Mouse (Mus musculus) midbrain, embryonic 15.5 days (tissue): ENCODE results near the gene Atn1. TPM values are rescaled to one million over a fixed set of nuclear protein-coding genes. Genes with fewer than 3 reads are reported as not detected.
"Not testable (repeated sequence)": the region's sequence is repeated elsewhere in the genome, so short reads cannot be mapped to it uniquely, and the experiment has no call there.

Source experiments
- ATAC-seq: fragments of 200-750 bp; cut with Nextera tagmentation; replicated peaks from 2 replicates; pipeline ENCODE4 v1.8.0; 2017; ENCODE audit warnings: moderate TSS enrichment
- H3K27ac ChIP-seq: fragments of 300-500 bp; sonication (generic); 2 replicates; pipeline ENCODE4 v1.5.1; 2015; ENCODE audit warnings: mild to moderate bottlenecking, inconsistent platforms
- H3K27me3 ChIP-seq: fragments of 300-500 bp; sonication (generic); replicated peaks from 2 replicates; pipeline ENCODE4 v1.6.1; 2015; ENCODE audit warnings: inconsistent platforms
- H3K36me3 ChIP-seq: fragments of 300-500 bp; sonication (generic); replicated peaks from 2 replicates; pipeline ENCODE4 v1.6.1; 2015; ENCODE audit warnings: inconsistent platforms
- H3K4me1 ChIP-seq: fragments of 300-500 bp; sonication (generic); 2 replicates; pipeline ENCODE4 v1.6.1; 2015; ENCODE audit warnings: inconsistent platforms
- H3K4me2 ChIP-seq: fragments of 300-500 bp; sonication (generic); 2 replicates; pipeline ENCODE4 v1.6.1; 2015; ENCODE audit warnings: inconsistent platforms, mild to moderate bottlenecking, moderate library complexity
- H3K4me3 ChIP-seq: fragments of 300-500 bp; sonication (generic); 2 replicates; pipeline ENCODE4 v1.5.1; 2015; ENCODE audit warnings: mild to moderate bottlenecking, inconsistent platforms
- H3K9ac ChIP-seq: fragments of 300-500 bp; sonication (generic); 2 replicates; pipeline ENCODE4 v1.6.1; 2015; ENCODE audit warnings: mild to moderate bottlenecking, inconsistent platforms
- H3K9me3 ChIP-seq: fragments of 300-500 bp; sonication (generic); 2 replicates; pipeline ENCODE4 v1.6.1; 2016; ENCODE audit warnings: inconsistent platforms
- WGBS: fragments of 180-500 bp; shearing (Covaris S2); methylation state at CpG from one replicate; pipeline ENCODE4 v1.1.7; 2015; ENCODE audit warnings: mixed read lengths; 5-methylcytosine and 5-hydroxymethylcytosine counted together
- polyA plus RNA-seq: library from polyadenylated mRNA; unstranded; fragments of >200 nt; fragmentation: Nextera tagmentation; extraction: Ambion mirVana; gene quantifications from 2 replicates; pipeline ENCODE4 v1.2.1, GENCODE M21; 2015

Gene Atn1
- 32.7 and 34.3 TPM in 2 replicates for polyA plus RNA-seq

DNA sequence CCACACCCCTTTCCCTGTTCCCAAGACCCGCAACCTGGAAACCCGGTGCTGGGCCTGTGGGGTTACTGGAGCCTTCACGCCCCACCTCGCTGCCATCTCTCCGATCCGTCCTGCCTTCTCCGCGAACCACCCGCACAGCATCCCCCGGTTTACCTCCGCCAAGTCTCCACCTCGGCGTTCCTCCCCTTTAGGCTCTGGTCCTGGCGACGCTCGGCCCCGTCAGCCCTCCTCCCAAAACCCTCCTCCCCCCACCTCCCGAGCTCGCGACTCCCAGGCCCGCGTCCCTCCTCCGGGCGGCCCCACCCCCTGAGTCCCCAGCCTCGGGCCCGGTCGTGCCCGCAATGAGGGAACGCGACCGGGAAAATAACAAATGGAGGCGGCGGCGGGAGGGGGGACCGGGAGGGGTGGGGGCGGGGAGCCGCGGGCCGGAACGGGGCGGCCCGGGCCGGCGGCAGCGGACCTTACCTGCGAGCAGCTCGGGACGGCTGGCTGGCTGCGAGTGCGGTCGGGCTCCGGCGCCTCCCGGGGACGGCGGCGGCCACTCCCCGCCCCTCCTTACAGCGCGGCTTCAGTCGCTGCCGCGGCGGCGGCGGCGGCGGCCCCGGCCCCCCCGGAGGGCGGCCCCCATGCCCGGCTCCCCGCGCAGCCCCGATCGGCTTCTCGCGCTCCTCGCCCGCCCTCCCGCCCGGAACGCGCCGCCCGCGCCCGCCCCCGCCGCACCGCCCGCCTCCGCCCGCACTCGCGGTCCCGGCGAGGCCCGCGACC lies at the start of gene Atn1, which contains the start of gene Gm45234:
Gene Atn1, minus strand, starts transcription at position 694 of the 765 bp plus-strand sequence.
Gene Gm45234, minus strand, starts transcription at position 191 of the 765 bp plus-strand sequence.
- peak within 1 kb of the TSS; percentile 58 for H3K4me3 ChIP-seq
- H3K9ac ChIP-seq, result peak within 1 kb of the TSS; percentile 81
- peaks cover 45% of the 10 kb centered on the region for H3K4me1 ChIP-seq
- H3K36me3 ChIP-seq, result no peaks in the 10 kb centered on the region
- H3K27me3 ChIP-seq, result no peaks in the 10 kb centered on the region
- peak within 1 kb of the TSS; percentile 96 for H3K27ac ChIP-seq
- H3K4me2 ChIP-seq, result peak within 1 kb of the TSS; percentile 72
- ATAC-seq, result peak; percentile 61
- H3K9me3 ChIP-seq, result no peaks in the 10 kb centered on the region
- WGBS, result under 1% methylated on average over 33 of the region's 100 CpGs

DNA sequence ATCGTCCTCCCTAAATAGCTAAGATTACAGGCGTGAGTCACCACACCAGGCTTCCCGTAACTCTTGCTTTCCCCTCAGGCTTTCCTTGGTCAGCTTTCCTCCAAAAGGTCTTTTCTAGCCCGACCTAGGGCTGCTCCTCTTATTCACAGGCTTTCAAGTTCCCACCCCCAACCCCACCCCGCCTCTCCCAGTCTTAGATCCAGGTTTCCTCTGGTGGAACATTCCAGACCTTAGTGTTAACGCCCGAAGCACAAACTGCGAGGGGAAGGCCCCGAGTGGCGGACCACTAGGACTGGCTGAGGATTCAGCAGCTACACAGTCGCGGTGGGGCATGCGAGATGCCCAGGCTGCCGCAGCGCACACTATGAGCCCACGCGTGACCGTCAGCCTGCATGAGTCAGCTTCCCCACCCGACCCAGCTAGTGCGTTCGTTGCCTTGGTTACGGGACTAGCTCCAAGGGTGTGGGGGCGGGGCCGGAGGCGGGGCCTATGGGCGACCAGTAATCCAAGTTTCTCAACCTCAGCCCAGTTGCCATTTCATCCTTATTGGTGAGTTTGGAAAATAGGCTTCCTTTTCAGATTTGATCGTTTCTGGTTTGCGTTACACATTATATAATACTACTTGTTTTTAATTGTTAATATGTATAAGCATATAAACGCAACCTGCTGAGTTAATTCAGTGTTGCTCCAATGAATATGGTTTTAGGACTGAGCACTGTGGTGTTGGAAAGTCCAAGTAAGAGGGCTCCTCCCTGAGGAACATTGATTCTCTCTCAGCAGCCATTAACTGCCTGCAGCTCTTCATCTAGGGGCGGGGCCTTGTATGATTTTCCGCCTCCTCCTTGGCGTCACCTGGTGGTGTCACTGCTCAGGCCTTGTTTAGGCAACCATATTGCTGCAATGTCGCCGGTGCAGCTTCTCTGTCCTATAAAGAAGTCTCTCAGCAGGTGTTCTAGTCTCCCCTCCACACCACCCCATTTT lies 49.3 kb upstream of the Atn1 start:
- no peaks in the 10 kb centered on the region for H3K9me3 ChIP-seq
- H3K9ac ChIP-seq, result peak overlapping the region; percentile 41
- peak overlapping the region; percentile 79 for H3K27ac ChIP-seq
- ATAC-seq, result peak; percentile 91
- H3K4me3 ChIP-seq, result peak overlapping the region; percentile 40
- no peaks in the 10 kb centered on the region for H3K27me3 ChIP-seq
- 2% methylated on average over 34 of the region's 34 CpGs for WGBS
- H3K4me2 ChIP-seq, result peak overlapping the region; percentile 69
- peaks cover 32% of the 10 kb centered on the region for H3K4me1 ChIP-seq
- H3K36me3 ChIP-seq, result no peaks in the 10 kb centered on the region

DNA sequence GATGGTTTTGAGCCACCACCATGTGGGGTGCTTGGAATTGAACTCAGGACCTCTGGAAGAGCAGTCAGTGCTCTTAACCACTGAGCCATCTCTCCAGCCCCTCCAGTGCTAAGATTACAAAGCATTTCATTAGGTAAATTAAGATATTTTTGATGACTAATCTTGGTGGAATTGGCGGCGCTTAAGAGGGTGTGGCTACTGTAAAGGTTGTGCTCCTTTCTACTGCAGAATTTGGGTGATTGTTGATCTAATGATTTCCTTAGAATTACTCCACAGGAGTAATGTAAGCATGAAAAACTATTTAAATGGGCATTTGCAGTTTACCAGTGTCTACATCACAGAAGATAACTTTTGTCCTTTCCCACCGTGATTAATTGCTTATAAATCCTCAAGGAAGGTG lies 48.0 kb upstream of the Atn1 start:
- no peak overlapping the region for H3K9ac ChIP-seq
- no peaks in the 10 kb centered on the region for H3K9me3 ChIP-seq
- no peak for ATAC-seq
- H3K4me3 ChIP-seq, result no peak overlapping the region
- WGBS, result 94% methylated on average over 3 of the region's 3 CpGs
- H3K36me3 ChIP-seq, result no peaks in the 10 kb centered on the region
- H3K4me2 ChIP-seq, result no peak overlapping the region
- H3K27ac ChIP-seq, result no peak overlapping the region
- no peaks in the 10 kb centered on the region for H3K27me3 ChIP-seq
- H3K4me1 ChIP-seq, result peaks cover 24% of the 10 kb centered on the region

DNA sequence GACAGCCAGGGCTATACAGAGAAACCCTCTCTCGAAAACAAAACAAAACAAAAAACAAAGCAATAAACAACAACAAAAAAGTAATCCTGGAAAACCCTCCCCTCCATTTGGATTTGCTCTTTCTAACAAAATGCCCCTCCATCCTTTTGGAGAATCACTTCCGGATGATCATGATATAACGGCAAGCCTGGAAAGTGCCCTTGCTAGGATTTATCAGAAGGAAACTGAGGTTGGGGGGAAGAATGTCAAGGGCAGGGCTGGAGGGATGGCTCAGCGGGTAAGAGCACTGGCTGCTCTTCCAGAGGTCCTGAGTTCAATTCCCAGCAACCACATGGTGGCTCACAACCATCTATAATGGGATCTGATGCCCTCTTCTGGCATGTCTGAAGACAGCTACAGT lies 47.4 kb upstream of the Atn1 start:
- not testable (repeated sequence) for H3K36me3 ChIP-seq, H3K4me2 ChIP-seq, H3K27me3 ChIP-seq, H3K9ac ChIP-seq, ATAC-seq, H3K9me3 ChIP-seq, H3K27ac ChIP-seq, H3K4me3 ChIP-seq
- WGBS, result 92% methylated on average over 4 of the region's 4 CpGs
- H3K4me1 ChIP-seq, result peaks cover 20% of the 10 kb centered on the region

DNA sequence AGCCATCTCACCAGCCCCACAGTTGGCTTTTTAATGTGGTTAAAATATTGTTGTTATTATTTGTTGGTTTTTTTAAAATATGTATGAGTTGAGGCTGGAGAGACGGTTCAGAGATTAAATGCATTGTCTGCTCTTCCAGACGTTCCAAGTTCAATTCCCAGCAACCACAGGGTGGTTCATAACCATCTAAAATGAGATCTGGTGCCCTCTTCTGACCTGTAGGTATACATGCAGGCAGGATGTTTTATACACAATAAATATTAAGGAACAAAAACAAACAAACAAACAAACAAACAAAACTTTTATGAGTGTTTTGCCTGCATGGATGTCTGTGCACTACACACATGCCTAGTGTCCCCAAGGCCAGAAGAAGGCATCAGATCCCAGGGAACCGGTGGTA lies 46.7 kb upstream of the Atn1 start:
- Histone ChIP-seq H3K4me1 (peaks cover 18% of the 10 kb centered on the region), H3K4me3 (no peak overlapping the region), H3K9ac (no peak overlapping the region), H3K4me2 (no peak overlapping the region), H3K36me3 (no peaks in the 10 kb centered on the region), H3K27ac (no peak overlapping the region), H3K9me3 (no peaks in the 10 kb centered on the region), H3K27me3 (no peaks in the 10 kb centered on the region)
- no peak for ATAC-seq
- 78% methylated on average over 3 of the region's 3 CpGs for WGBS

DNA sequence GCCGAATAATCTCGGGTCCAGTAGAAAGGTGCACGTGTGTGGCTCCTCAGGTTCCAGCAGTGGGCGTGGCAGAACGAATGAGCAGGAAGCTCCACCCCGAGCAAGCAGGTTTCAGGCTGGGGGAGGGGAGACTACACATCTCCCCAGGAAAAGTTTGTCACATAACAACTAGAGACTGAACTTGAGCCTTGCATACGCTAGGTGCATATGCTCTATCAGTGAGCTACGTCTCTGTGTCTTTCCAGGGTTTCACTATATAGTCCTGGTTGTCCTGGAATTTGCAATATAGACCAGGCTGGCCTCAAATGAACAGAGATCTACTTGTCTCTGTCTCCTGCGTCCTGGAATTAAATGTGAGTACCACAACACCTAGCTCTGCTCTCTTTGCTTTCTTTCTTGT lies 46.1 kb upstream of the Atn1 start:
- not testable (repeated sequence) for H3K27me3 ChIP-seq, H3K4me3 ChIP-seq, H3K9ac ChIP-seq, H3K27ac ChIP-seq, H3K9me3 ChIP-seq, H3K4me2 ChIP-seq, ATAC-seq, H3K36me3 ChIP-seq
- H3K4me1 ChIP-seq, result peaks cover 16% of the 10 kb centered on the region
- WGBS, result 20% methylated on average over 6 of the region's 9 CpGs

DNA sequence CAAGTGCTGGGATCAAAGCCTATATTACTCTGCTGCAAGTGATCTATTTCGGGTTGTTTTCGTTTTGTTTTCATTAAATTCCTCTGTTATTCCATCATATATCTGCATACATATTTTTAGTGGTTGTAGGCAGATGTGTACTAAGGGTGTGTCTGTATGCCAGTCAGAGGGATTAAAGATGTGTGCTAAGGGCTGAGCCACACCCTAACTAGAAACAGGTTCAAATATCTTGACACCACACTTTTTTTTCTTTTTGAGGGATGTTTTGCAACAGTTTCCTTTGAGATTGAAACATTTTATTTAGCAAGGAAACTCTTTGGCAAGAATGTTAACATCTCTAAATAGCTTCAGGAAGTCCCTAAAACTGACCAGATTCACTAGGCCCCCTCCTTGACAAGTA lies 39.9 kb upstream of the Atn1 start:
- H3K4me1 ChIP-seq, result no peaks in the 10 kb centered on the region
- H3K9ac ChIP-seq, result no peak overlapping the region
- no peaks in the 10 kb centered on the region for H3K27me3 ChIP-seq
- H3K4me2 ChIP-seq, result no peak overlapping the region
- H3K36me3 ChIP-seq, result no peaks in the 10 kb centered on the region
- H3K9me3 ChIP-seq, result no peaks in the 10 kb centered on the region
- no peak overlapping the region for H3K27ac ChIP-seq
- WGBS, result 86% methylated on average over 2 of the region's 2 CpGs
- no peak for ATAC-seq
- H3K4me3 ChIP-seq, result no peak overlapping the region

DNA sequence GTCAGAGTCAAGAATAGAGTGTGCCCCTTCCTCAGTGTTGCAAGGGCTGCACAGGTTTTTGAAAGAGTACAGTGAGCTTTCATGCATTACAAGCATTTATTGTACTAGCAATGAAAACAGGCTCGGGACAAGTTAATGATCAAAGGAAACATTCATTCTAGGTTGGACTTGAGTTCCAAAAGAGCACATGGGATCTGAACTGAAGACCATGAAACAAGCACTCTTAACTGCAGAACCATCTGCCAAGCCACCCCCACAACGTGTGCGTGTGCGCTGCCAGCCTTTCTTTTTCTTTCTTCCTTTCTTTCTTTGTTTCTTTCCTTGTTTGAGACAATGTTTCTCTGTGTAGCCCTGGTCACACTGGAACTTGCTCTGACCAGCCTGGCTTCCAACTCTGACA lies 39.5 kb upstream of the Atn1 start:
- Histone ChIP-seq H3K9ac (no peak overlapping the region), H3K4me3 (no peak overlapping the region), H3K4me2 (no peak overlapping the region), H3K27ac (no peak overlapping the region), H3K4me1 (no peaks in the 10 kb centered on the region), H3K27me3 (no peaks in the 10 kb centered on the region), H3K36me3 (no peaks in the 10 kb centered on the region), H3K9me3 (no peaks in the 10 kb centered on the region)
- 60% methylated on average over 4 of the region's 4 CpGs for WGBS
- ATAC-seq, result no peak

DNA sequence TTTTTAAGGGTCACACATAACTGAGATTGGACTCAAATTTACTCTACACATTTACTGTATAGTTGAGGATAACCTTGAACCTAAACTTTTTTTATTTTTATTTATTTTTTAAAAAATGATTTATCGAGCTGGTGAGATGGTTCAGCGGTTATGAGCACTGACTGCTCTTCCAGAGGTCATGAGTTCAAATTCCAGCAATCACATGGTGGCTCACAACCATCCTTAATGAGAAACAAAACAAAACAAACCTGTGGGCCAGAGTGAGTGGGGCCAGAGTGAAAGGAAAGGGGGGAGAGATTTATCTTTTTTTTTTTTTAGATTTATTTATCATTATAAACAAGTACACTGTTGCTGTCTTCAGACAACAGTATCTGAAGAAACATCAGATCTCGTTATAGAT lies 35.6 kb upstream of the Atn1 start:
- H3K36me3 ChIP-seq, result no peaks in the 10 kb centered on the region
- H3K4me1 ChIP-seq, result no peaks in the 10 kb centered on the region
- no peaks in the 10 kb centered on the region for H3K27me3 ChIP-seq
- H3K27ac ChIP-seq, result no peak overlapping the region
- H3K9me3 ChIP-seq, result no peaks in the 10 kb centered on the region
- H3K4me3 ChIP-seq, result no peak overlapping the region
- WGBS, result 86% methylated on average over 3 of the region's 3 CpGs
- ATAC-seq, result no peak
- no peak overlapping the region for H3K4me2 ChIP-seq
- H3K9ac ChIP-seq, result no peak overlapping the region

DNA sequence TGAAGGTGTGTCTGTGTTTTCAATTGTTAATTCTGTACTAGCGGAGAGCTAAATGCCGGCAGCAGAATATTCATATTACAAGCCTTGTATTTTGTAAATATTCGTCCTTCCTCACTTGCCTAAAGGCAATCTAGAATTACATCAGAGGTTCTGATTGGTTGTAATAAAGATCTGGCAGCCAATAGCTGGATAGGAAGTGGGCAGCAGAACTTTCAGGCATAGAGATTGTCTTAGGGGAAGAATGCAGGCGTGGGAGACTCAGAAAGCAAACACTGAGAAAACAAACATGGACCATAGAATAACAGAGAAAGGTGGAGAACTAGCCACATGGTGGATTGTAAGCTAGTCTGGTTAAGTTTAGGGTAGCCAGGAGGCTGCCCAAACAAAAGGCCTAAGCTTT lies 33.8 kb upstream of the Atn1 start:
- no peak for ATAC-seq
- no peaks in the 10 kb centered on the region for H3K27me3 ChIP-seq

DNA sequence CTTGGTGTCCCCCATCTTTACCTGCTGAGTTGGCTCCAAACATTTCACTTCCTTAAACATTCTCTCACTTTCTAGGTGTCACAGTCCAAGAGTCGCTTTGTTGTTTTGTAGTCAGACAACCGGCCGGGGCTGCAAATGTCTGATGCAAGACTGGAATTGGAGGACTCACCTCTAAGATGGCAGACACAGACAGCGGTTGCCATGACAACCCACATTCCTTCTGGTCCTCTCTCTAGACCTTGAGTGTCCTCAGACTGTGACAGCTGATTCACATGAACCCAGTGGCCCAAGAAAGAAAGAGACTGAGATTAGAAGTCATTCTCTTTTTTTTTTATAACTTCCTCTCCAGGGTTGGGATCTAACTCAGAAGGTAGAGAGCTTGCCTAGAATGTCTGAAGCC lies 33.2 kb upstream of the Atn1 start:
- H3K36me3 ChIP-seq, result no peaks in the 10 kb centered on the region
- no peak overlapping the region for H3K27ac ChIP-seq
- H3K9me3 ChIP-seq, result no peaks in the 10 kb centered on the region
- H3K4me1 ChIP-seq, result no peaks in the 10 kb centered on the region
- WGBS, result 71% methylated on average over 4 of the region's 4 CpGs
- H3K4me2 ChIP-seq, result no peak overlapping the region
- H3K27me3 ChIP-seq, result no peaks in the 10 kb centered on the region
- H3K9ac ChIP-seq, result no peak overlapping the region
- no peak for ATAC-seq
- no peak overlapping the region for H3K4me3 ChIP-seq

More for the DNA sequence above, 33.8 kb upstream of the Atn1 start:
- no peaks in the 10 kb centered on the region for H3K9me3 ChIP-seq
- H3K4me2 ChIP-seq, result no peak overlapping the region
- no peak overlapping the region for H3K4me3 ChIP-seq
- no peaks in the 10 kb centered on the region for H3K4me1 ChIP-seq
- WGBS, result 77% methylated on average over 4 of the region's 4 CpGs
- H3K27ac ChIP-seq, result no peak overlapping the region
- no peak overlapping the region for H3K9ac ChIP-seq
- H3K36me3 ChIP-seq, result no peaks in the 10 kb centered on the region

DNA sequence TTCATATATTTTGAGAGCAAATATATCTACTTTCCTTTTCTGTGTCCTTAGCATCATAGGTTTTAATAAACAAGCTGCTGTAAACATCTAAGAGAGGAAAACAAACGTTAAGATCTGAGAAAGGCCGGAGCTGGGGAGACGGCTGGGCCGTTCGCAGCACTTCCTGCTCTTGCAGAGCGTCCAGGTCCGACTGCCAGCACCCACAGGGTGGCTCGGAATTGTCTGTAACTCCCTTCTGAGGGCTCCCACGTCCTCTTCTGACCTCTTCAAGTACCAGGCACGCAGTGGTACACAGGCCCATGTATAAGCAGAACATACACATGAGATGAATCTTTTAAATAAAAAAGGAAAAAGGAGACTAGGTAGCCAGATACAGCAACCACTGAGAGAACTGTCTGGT lies 31.4 kb upstream of the Atn1 start:
- Histone ChIP-seq H3K4me1 (no peaks in the 10 kb centered on the region), H3K4me3 (no peak overlapping the region), H3K36me3 (no peaks in the 10 kb centered on the region), H3K27me3 (no peaks in the 10 kb centered on the region), H3K4me2 (no peak overlapping the region), H3K27ac (no peak overlapping the region), H3K9me3 (no peaks in the 10 kb centered on the region), H3K9ac (no peak overlapping the region)
- no peak for ATAC-seq
- whole genome bisulfite sequencing, result 80% methylated on average over 10 of the region's 10 CpGs
